Comparison of ENCODE assay signal across 8 mouse cellular contexts in genomic region chr17:22225015-22225414, GRCm38 (mm10). TPM values are rescaled to one million over a fixed set of nuclear protein-coding genes. Genes with fewer than 3 reads are reported as not detected.
DNase-seq lines count a peak whose midpoint lies in the region; ATAC-seq and TF ChIP-seq lines count a peak whose summit lies in the region.
"Not testable (repeated sequence)": the region's sequence is repeated elsewhere in the genome, so short reads cannot be mapped to it uniquely, and the experiment has no call there.

No protein-coding gene starts in this region.

- intact Hi-C loops in heart, postnatal 14 days (cut with DNase I) = loop anchor here (5.0 to 10.0 kb wide), 2 partner anchors 92 to 200 kb away; partner anchors contain the start of gene Zfp946

- H3K27me3 ChIP-seq in cerebellum, adult 2 months (ENCODE audit: control insufficient read depth, insufficient read depth, low read length); forebrain, embryonic 12.5 days; myocyte (ENCODE audit: control insufficient read depth, insufficient read depth, insufficient read length); testis, adult 2 months (ENCODE audit: control insufficient read depth, insufficient read depth, low read length): not testable (repeated sequence)

- not testable (repeated sequence) for H3K4me1 ChIP-seq in ES-E14 (ENCODE audit: control insufficient read depth in 2 of 2, insufficient read depth in 2 of 2, low read length in 2 of 2, poor library complexity in 1 of 2); cerebellum, adult 2 months (ENCODE audit: control insufficient read depth, insufficient read depth, low read length); forebrain, embryonic 12.5 days; lung, adult 2 months (ENCODE audit: control insufficient read depth, insufficient read depth, low read length); testis, adult 2 months (ENCODE audit: control insufficient read depth, insufficient read depth, low read length)

- not testable (repeated sequence) for H3K36me3 ChIP-seq in ES-E14 (ENCODE audit: control insufficient read depth, insufficient read depth, low read length, poor library complexity, severe bottlenecking); forebrain, embryonic 12.5 days (replicated peaks); myocyte (ENCODE audit: control insufficient read depth, insufficient read depth); testis, adult 2 months (ENCODE audit: control insufficient read depth, insufficient read depth, low read length)

- H3K27ac ChIP-seq in ES-E14 (ENCODE audit: insufficient read depth, low read depth, low read length, poor library complexity, severe bottlenecking); cerebellum, adult 2 months (ENCODE audit: insufficient read depth, low read length); forebrain, embryonic 12.5 days; testis, adult 2 months (ENCODE audit: control insufficient read depth, insufficient read depth, low read depth, low read length): not testable (repeated sequence)

- not testable (repeated sequence) for H3ac ChIP-seq in myocyte (ENCODE audit: control insufficient read depth, insufficient read length)

- H3K4me3 ChIP-seq in ES-E14 (ENCODE audit: insufficient read depth in 1 of 2, low read depth in 1 of 2, low read length in 2 of 2, poor library complexity in 1 of 2, severe bottlenecking in 1 of 2) (peak overlapping the region; percentile 75), myocyte (peak overlapping the region; percentile 25)
- peak overlapping the region; percentile 84 for H3K4me3 ChIP-seq in cerebellum, adult 2 months (replicated peaks; ENCODE audit: insufficient read depth, low read depth, low read length)
- peak overlapping the region; percentile 60 for H3K4me3 ChIP-seq in forebrain, embryonic 12.5 days (replicated peaks)
- H3K4me3 ChIP-seq in lung, adult 2 months (replicated peaks; ENCODE audit: extremely low read depth, low read depth, low read length) = peak overlapping the region; percentile 54
- H3K4me3 ChIP-seq in testis, adult 2 months (ENCODE audit: control insufficient read depth, low read depth, low read length) = peak overlapping the region; percentile 12

- peak overlapping the region; percentile 56 for H3K4me2 ChIP-seq in forebrain, embryonic 12.5 days
- peak overlapping the region; percentile 34 for H3K4me2 ChIP-seq in myocyte (ENCODE audit: low read depth)

- not testable (repeated sequence) for TF ChIP-seq CTCF in cerebellum, adult 2 months (IDR thresholded peaks at IDR 0.05; ENCODE audit: borderline replicate concordance, insufficient read depth, low read depth, low read length); lung, adult 2 months (IDR thresholded peaks at IDR 0.05; ENCODE audit: insufficient read depth, low read length); testis, adult 2 months (IDR thresholded peaks at IDR 0.05; ENCODE audit: control insufficient read depth, insufficient read depth, insufficient replicate concordance, low read depth, low read length)

- peak; percentile 78 for ATAC-seq in forebrain, embryonic 12.5 days (ENCODE audit: low FRiP score)

- H3K9ac ChIP-seq in ES-E14 (ENCODE audit: insufficient read depth, low read depth, low read length, poor library complexity, severe bottlenecking) = peak overlapping the region; percentile 77; the same call in 1 of the 2 replicates
- peak overlapping the region; percentile 69; the same call in 1 of the 2 replicates for H3K9ac ChIP-seq in forebrain, embryonic 12.5 days

- WGBS in cerebellum, adult 2 months = 1% methylated on average over 3 of the region's 3 CpGs
- 0% methylated on average over 3 of the region's 3 CpGs for WGBS in forebrain, embryonic 12.5 days
- WGBS in lung, adult 2 months = 4% methylated on average over 3 of the region's 3 CpGs

- in situ Hi-C loops in ES-E14 (cut with MboI; ENCODE audit: low sequenced_read_pairs in 2 of 2, unreplicated experiment in 2 of 2) = loop anchor here (10.0 kb wide), 1 partner anchor 90 kb away; the partner anchor contains the start of gene CT030661.1 (in 2 of the 2)

- not testable (repeated sequence) for DNase-seq in ES-E14 (ENCODE audit: low read depth, low spot score)
- peak in 1 of 2 experiments; percentile 14 for DNase-seq in cerebellum, adult 2 months
- peak; percentile 2 to 6 for DNase-seq in heart, postnatal 14 days
- peak; percentile 11 for DNase-seq in kidney, postnatal 10 days
- DNase-seq in lung, adult 2 months = peak; percentile 8

- H3K79me2 ChIP-seq in myocyte (ENCODE audit: control insufficient read depth, insufficient read depth) = not testable (repeated sequence)

- TF ChIP-seq POLR2A in cerebellum, adult 2 months (IDR thresholded peaks at IDR 0.05; ENCODE audit: borderline replicate concordance, insufficient read depth, low read length); lung, adult 2 months (IDR thresholded peaks at IDR 0.05; ENCODE audit: borderline replicate concordance, extremely low read depth, low read depth, low read length); myocyte (IDR thresholded peaks at IDR 0.05; ENCODE audit: insufficient read length, low read depth); testis, adult 2 months (IDR thresholded peaks at IDR 0.05; ENCODE audit: control insufficient read depth, low read depth, low read length): not testable (repeated sequence)

- H3K9me3 ChIP-seq in ES-E14 (ENCODE audit: control insufficient read depth, insufficient read depth, low read depth, low read length); forebrain, embryonic 12.5 days: not testable (repeated sequence)

RNA-seq across cellular contexts. Expression of gene Zfp994, which starts 0.4 kb away (rescaled TPM):
- total RNA-seq in ES-E14 (2012; rRNA removed) = 2.4 and 2.5 TPM in 2 replicates
- 2.1 and 2.3 TPM in 2 replicates for polyA plus RNA-seq in cerebellum, adult 2 months (2012; rRNA removed)
- polyA plus RNA-seq in forebrain, embryonic 12.5 days (2016; fragmentation: Nextera tagmentation; extraction: Ambion mirVana) = 3.4 and 3.7 TPM in 2 replicates
- 1 to 10 TPM; 2.2 to 2.5 TPM for total RNA-seq in heart, postnatal 14 days (2021)
- 0.19 and 0.44 TPM in 2 replicates for polyA plus RNA-seq in lung, adult 2 months (2012; rRNA removed)
- polyA plus RNA-seq in myocyte (2012; fragmentation: generic; extraction: Trizol) = 0.73 TPM
- 0.11 and 0.25 TPM in 2 replicates for polyA plus RNA-seq in testis, adult 2 months (2012; rRNA removed)

RNA-seq across cellular contexts. Expression of gene Zfp947, which starts 59.0 kb away (rescaled TPM):
- total RNA-seq in ES-E14 (2012; rRNA removed) = 1.7 and 2.3 TPM in 2 replicates
- polyA plus RNA-seq in cerebellum, adult 2 months (2012; rRNA removed) = 0.43 and 0.82 TPM in 2 replicates
- polyA plus RNA-seq in forebrain, embryonic 12.5 days (2016; fragmentation: Nextera tagmentation; extraction: Ambion mirVana) = 1.7 and 1.8 TPM in 2 replicates
- 1 to 10 TPM in 1 of 2 experiments, under 1 TPM in 1; 0.88 to 1.0 TPM for total RNA-seq in heart, postnatal 14 days (2021)
- 0.09 and 0.21 TPM in 2 replicates for polyA plus RNA-seq in lung, adult 2 months (2012; rRNA removed)
- polyA plus RNA-seq in myocyte (2012; fragmentation: generic; extraction: Trizol) = 0.44 TPM
- polyA plus RNA-seq in testis, adult 2 months (2012; rRNA removed) = 0.04 and 0.06 TPM in 2 replicates

Comparison
In these comparisons a context has a peak if more than half of its experiments do, and no peak if none do; other contexts are left out.
1. H3K4me3 ChIP-seq: peak in every context shown above with its lines; median percentile 84 in cerebellum, adult 2 months; 75 in ES-E14; 60 in forebrain, embryonic 12.5 days; 54 in lung, adult 2 months; 25 in myocyte; 12 in testis, adult 2 months.